Mouse (Mus musculus) kidney, adult 2 months (tissue): ENCODE measurements around the gene 1700011L22Rik.

Source experiments
- CTCF ChIP-seq: fragments of 200-500 bp; conservative IDR thresholded peaks from 2 replicates; pipeline ENCODE4 v1.5.1; 2011; ENCODE audit warnings: low read depth, mild to moderate bottlenecking, control low read depth, low read length, moderate library complexity, mixed read lengths; ENCODE audit not compliant: insufficient read depth, insufficient read length
- POLR2A ChIP-seq: fragments of 200-500 bp; IDR thresholded peaks from one replicate; pipeline ENCODE4 v1.6.1; 2011; ENCODE audit warnings: low read depth, low read length, control low read depth

DNA sequence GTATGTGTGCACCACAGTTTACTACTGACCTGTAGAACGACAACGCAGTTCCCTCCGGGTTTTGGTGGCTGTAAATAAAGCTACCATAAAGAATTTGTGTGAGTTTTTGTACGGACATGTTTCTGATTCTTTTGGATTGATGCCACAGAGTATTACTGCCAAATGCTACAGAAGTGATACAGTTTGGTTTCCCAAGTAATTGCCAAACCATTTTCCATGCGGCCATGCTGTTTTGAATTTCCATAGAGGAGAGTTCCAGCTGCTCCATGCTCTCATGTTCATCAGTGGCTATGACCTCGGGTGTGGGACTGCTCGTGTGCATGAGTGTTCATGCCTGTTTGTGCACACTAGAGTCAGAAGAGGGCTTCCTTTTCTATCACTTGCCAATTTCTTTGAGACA lies 8.4 kb downstream of the 1700011L22Rik start:
- TF ChIP-seq CTCF (no peak), POLR2A (no peak)
